Mouse (Mus musculus) adrenal gland, postnatal 10 days (tissue): ENCODE measurements around the gene Slc6a5. TPM values are rescaled to one million over a fixed set of nuclear protein-coding genes. Genes with fewer than 3 reads are reported as not detected.

Source experiments
- DNase-seq: peaks from one replicate; pipeline ENCODE4 v3.0.0; 2021; ENCODE audit warnings: mixed read lengths
- long read RNA-seq, 2 experiments: library from polyadenylated mRNA; stranded (forward); transcript quantifications; one replicate each; pipeline ENCODE4 v2.0.0; 2021
- total RNA-seq, 2 experiments: library from RNA; stranded (reverse); gene quantifications; 2 replicates each; pipeline ENCODE4 v1.2.3; 2021

Gene Slc6a5
- 1 to 10 TPM in 1 of 2 experiments, under 1 TPM in 1; 0.58 to 1.7 TPM for total RNA-seq
- long read RNA-seq, experiment 1, partial matches to known transcripts = 0 of 1 reads
- long read RNA-seq, experiment 1, other reads (novel, unspliced or antisense) = 1 of 1 reads
- long read RNA-seq, experiment 2 = 0 reads

DNA sequence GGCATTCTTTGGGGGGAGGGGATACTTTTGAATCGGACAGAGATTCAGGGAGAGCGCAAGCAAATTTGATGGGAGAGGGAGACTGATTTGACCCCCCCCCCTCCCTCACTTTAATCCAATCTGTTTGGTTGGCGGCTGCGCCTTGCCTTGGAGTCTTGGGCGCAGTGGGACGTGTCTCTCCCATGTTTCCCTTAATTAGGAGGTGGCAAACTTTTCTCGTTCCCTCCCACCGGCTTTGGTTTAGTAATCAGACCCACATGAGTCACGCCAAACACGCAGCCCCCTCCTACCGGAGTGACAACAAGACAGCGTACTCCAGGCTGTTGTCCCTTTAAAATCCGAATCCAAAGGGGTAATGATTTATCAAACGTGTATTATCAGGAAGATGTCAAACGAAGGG lies at the start of gene Slc6a5:
Slc6a5 (plus strand) TSS at position 297 of the 400 bp plus-strand sequence.
- DNase-seq = no peak

- no peak for DNase-seq
Measured at GRCm38 (mm10) chr7:49861196-49861595, 48.8 kb upstream of the Slc6a5 start.

- no peak for DNase-seq
Measured at GRCm38 (mm10) chr7:49863753-49864152, 46.2 kb upstream of the Slc6a5 start.

DNA sequence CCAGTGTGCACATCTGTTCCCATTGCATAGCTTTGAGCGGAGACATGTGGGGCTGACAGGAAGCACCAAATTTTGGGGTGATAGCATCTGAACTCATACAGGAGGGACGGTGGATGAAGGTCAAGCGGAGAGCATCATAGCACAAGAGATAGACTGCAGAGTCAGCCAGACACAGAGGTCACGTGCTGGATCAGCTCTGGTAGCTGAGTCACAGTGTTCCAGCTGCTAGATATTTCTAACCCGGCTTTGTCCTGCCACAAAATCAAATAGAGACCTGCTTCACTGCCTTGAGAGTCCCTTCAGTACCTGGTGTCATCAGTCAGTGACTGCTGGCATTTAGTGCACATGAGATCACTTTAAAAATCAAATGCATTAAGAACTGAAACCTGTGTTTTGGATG lies 40.3 kb upstream of the Slc6a5 start:
- peak; percentile 30 for DNase-seq

- DNase-seq = no peak
Measured at GRCm38 (mm10) chr7:49870276-49870675, 39.7 kb upstream of the Slc6a5 start.

- DNase-seq = no peak
Measured at GRCm38 (mm10) chr7:49877307-49877706, 32.6 kb upstream of the Slc6a5 start.

- no peak for DNase-seq
Measured at GRCm38 (mm10) chr7:49879051-49879450, 30.9 kb upstream of the Slc6a5 start.

DNA sequence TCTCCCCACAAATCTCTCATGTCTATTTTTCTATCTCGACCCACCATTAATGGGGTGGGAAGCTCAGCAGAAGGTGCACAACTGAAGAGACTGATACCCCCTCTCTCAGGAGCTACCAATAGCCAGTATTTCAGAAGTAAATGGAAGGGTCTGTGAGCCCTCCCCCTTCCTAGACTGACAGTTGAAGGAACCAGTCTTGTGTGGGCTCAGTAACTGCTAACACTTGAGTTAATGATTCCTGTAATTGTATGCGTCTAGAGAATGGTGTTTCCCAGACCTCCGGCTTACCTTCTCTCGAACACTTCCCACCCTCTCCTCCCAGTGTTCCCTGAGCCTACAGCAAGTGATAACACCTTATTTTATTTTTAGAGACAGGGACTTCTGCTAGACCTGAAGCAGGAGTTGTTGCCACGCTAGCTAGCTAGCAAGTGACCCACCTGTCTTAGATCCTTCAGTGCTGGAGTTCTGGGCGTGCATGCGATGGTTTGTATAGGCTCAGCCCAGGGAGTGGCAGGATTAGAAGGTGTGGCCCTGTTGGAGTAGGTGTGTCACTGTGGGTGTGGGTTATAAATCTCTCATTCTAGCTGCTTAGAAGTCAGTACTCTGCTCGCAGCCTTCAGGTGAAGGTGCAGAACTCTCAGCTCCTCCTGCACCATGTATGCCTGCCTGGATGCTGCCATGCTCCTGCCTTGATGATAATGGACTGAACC lies 29.8 kb upstream of the Slc6a5 start:
- no peak for DNase-seq

DNA sequence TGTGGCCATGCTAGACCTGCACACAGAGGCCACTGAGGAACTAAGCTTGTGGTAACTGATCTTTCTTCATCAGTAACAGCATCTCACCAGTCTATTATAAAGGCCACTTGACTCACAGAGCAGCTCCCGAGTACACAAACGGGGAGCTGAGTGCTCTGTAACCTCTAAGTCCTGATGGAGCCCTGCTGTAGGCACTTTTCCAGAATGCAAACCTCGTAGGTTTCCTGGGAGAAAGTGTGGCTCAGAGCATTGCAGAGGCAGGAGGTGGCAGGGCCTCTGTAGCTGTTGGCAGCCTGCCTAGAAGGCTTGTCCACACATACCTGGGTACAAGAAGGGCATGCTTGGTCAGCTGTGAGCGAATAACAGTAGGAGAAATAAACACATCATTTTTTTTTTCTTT lies 27.7 kb upstream of the Slc6a5 start:
- peak; percentile 26 for DNase-seq

DNA sequence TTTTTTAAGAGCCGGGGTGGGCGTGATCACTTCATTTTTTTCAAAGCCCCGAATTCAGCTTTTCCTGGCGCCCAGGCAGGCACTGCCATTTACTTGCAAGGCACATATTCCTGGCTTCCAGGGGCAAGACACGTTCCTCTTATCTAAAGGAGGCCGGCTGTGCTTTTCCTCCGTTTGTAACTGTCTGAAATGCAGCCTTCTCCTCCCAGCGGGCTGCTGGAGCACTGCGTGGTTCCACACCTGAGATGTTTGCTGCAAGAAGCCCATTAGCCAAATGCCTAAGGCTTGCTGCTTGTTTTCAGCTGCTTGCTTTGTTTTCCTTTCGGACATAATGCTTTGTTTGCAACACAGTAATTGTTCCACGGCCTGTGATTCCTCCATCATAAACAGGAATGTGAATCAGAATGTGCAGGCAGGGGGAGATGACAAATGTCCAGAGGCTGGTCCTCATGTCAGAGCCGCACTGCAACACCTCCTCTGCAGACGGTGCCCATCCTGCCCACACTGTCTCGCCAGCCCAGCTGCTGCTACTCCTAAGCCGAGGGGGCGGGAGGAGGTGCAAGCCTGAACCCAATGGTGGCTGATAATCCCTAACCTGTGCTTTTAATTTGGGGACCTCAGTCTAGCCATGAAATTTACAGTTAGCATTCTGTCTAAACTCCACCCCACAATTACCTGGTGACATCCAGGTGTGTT lies 27.1 kb upstream of the Slc6a5 start:
- DNase-seq = no peak

DNA sequence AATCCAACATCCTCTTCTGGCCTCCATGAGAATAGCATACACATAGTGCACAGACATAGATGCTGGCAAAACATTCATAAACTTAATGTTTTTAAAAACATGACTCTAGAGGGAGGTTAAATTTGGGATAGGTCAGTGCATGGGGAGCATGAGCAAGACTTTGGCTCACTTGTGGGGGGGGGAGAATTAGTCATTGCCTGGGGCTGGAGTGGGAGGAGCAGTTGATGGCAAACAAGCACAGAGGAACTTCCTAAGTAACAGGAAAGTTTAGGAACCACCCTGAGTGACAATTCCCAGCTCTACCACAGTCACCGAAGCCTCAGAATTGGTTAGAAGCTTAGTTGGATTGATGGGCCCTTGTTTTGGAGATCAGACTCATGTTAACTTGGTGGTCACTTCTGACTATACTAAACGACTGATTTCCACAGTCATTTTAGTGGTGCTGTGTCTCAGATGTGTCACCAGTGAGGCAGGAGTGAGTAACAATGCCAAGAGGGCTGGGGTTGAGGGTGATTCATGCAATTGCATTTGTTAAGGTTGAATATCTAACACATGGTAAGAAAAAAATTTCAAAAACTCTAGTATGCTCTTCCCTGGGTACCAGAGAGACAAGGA lies 22.1 kb upstream of the Slc6a5 start:
- DNase-seq = no peak

DNA sequence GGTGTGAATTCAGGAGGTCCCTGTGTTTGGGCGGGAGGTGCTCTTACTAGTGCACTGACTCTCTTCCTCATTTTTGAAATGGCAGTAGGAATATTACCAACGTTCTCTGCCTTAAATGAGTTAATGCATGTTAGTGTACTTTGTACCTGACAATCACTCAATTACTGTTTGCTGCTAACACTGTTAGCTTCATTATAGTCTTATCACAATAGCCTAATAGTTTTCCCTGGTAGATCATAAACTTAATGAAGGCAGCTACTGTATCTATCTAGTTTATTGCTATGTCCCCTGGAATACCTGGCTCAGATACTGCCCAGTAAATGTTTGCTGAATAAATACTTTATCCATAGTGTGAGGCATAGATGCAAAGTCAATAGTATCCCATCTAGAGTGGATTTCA lies 15.2 kb upstream of the Slc6a5 start:
- no peak for DNase-seq

DNA sequence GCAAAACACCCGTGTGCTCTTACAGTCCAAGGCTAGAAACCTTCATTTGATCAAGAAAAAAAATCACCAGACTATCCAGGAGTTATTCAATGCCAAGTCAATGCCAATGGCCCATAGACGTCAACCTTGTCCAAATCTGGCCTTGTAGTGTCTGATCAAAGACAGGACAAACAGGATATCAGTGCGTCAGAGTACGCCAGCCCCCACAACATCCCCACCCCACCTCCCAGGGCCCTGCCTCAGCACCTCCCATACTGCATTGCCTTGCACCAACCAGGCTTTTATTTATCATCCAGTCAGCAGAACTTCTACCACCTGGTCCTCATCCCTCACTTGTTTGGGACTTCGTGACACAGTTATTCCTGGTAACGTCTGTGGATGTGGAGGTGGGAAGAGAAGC lies 14.7 kb upstream of the Slc6a5 start:
- DNase-seq = peak; percentile 29

DNA sequence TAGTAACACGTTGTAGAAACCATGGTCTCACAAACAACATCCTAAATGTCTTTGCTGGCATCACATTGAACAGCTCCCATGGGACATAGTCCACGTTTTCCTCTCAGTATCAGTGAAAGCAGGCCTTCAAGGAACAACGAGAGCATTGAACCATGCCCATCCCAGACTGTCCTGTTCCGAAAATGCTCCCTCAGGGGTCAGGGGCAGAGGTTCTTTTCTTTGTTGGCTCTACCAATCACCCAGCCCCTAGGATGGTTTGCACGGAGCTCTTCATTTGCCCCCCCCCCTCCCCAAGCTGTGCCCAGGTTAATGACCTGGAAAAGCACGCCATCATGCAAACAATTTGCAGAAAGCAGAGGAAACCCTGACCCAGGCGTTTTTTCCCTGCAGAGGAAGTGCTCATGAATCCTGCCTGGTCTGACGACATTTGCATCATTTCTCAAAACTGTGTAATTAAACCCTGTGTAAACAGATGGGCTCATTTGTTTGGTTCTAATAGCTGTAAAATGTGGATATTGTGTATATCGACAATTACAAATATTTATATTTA lies 7.9 kb upstream of the Slc6a5 start:
- no peak for DNase-seq

- no peak for DNase-seq
Measured at GRCm38 (mm10) chr7:49907191-49908171, 2.5 kb upstream of the Slc6a5 start.

GRCm38 (mm10) chr7:49908181-49908855 lies 1.6 kb upstream of the Slc6a5 start:
- no peak for DNase-seq

DNA sequence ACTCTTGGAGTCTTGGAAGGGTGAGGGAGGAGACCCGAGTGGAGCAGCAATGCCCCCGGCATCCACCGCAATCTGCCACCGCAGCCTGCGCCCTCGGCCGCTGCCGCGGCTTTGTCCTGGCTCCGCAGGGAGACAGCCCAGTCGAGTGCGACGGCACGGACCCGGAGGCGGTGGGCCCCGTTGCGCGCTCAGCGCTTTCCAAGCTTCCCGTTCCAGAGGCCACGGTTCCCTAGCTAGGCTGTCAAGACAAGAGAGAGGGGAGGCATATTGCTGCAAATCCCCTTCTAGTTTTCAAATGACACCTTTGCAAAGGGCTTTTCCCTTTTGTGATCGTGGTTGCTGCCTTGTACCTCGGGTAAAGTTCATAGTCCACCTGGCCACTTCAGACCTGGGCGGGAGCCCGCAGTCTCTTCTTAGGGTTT lies 945 bp upstream of the Slc6a5 start:
- DNase-seq = no peak

- peak; percentile 36 for DNase-seq
Measured at GRCm38 (mm10) chr7:49910361-49910760, 415 bp downstream of the Slc6a5 start.

DNA sequence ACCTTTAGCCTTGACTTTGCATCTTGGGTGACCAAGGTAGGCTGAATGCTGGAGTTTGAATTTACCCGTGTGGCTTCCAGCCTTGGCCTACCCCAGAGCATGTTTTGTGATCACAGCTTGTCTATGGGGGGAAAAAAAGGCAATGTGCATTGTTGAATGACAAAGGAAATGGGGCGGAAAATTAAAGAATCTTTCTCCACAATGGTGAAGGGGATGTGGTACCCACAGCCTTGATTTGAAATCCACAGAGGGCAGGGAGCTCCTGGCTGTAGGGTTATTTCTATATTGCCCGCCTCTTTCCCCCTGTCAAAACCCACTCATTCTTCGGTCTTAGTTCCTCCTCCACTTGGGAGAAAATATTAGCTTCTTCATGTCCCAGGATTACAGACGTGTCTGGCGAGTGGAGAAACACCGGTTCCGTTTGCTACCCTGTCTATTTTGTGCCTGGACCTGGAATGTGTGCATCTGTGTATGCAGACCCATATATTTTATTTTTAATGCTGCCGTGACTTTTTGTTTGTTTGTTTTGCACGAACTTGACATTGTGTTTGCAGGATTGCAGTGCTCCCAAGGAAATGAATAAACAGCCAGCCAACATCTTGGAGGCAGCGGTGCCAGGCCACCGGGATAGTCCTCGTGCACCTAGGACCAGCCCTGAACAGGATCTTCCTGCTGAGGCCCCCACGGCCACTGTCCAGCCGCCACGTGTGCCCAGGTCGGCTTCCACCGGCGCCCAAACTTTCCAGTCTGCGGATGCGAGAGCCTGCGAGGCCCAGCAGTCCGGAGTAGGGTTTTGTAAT lies 1.4 kb downstream of the Slc6a5 start:
- no peak for DNase-seq

GRCm38 (mm10) chr7:49911947-49912262 lies 2.0 kb downstream of the Slc6a5 start:
- DNase-seq = no peak
